Mouse (Mus musculus): ENCODE data around the gene Trub1. TPM values are rescaled to one million over a fixed set of nuclear protein-coding genes. Genes with fewer than 3 reads are reported as not detected.
A peak's percentile ranks its signal among the peaks of the same experiment; 100 is the strongest.

Gene Trub1
- polyA plus RNA-seq, 1 experiment = 1.8 TPM

- no peak overlapping the region for H3K27ac ChIP-seq (ENCODE audit: control insufficient read depth, insufficient read depth, low read depth, low read length)
Measured at GRCm38 (mm10) chr19:57479886-57480655, 27.4 kb downstream of the Trub1 start.

GRCm38 (mm10) chr19:57481743-57482259 is 29.1 kb downstream of the Trub1 start:
- H3K27ac ChIP-seq (ENCODE audit: control insufficient read depth, insufficient read depth, low read depth, low read length) = no peak overlapping the region
- TF ChIP-seq CTCF (IDR thresholded peaks at IDR 0.05; ENCODE audit: control insufficient read depth, insufficient read depth, insufficient replicate concordance, low read depth, low read length) = no peak
- no peak for TF ChIP-seq POLR2A (IDR thresholded peaks at IDR 0.05; ENCODE audit: control insufficient read depth, low read depth, low read length)
- no peaks in the 10 kb centered on the region for H3K4me1 ChIP-seq (ENCODE audit: control insufficient read depth, insufficient read depth, low read length)
- H3K4me3 ChIP-seq (ENCODE audit: control insufficient read depth, low read depth, low read length) = no peak overlapping the region
- H3K36me3 ChIP-seq (ENCODE audit: control insufficient read depth, insufficient read depth, low read length) = no peaks in the 10 kb centered on the region
- no peaks in the 10 kb centered on the region for H3K27me3 ChIP-seq (ENCODE audit: control insufficient read depth, insufficient read depth, low read length)

More at GRCm38 (mm10) chr19:57479886-57480655, 27.4 kb downstream of the Trub1 start:
- no peak overlapping the region for H3K4me3 ChIP-seq (ENCODE audit: control insufficient read depth, low read depth, low read length)
- H3K27me3 ChIP-seq (ENCODE audit: control insufficient read depth, insufficient read depth, low read length) = no peaks in the 10 kb centered on the region
- no peaks in the 10 kb centered on the region for H3K36me3 ChIP-seq (ENCODE audit: control insufficient read depth, insufficient read depth, low read length)
- TF ChIP-seq POLR2A (IDR thresholded peaks at IDR 0.05; ENCODE audit: control insufficient read depth, low read depth, low read length) = no peak
- no peak for TF ChIP-seq CTCF (IDR thresholded peaks at IDR 0.05; ENCODE audit: control insufficient read depth, insufficient read depth, insufficient replicate concordance, low read depth, low read length)
- no peaks in the 10 kb centered on the region for H3K4me1 ChIP-seq (ENCODE audit: control insufficient read depth, insufficient read depth, low read length)

GRCm38 (mm10) chr19:57482815-57483214 is 30.1 kb downstream of the Trub1 start:
- H3K4me3 ChIP-seq (ENCODE audit: control insufficient read depth, low read depth, low read length) = no peak overlapping the region
- H3K36me3 ChIP-seq (ENCODE audit: control insufficient read depth, insufficient read depth, low read length) = no peaks in the 10 kb centered on the region
- TF ChIP-seq POLR2A (IDR thresholded peaks at IDR 0.05; ENCODE audit: control insufficient read depth, low read depth, low read length) = no peak
- TF ChIP-seq CTCF (IDR thresholded peaks at IDR 0.05; ENCODE audit: control insufficient read depth, insufficient read depth, insufficient replicate concordance, low read depth, low read length) = peak; percentile 77; the same call in 1 of the 2 replicates
- no peaks in the 10 kb centered on the region for H3K4me1 ChIP-seq (ENCODE audit: control insufficient read depth, insufficient read depth, low read length)
- H3K27me3 ChIP-seq (ENCODE audit: control insufficient read depth, insufficient read depth, low read length) = no peaks in the 10 kb centered on the region
- H3K27ac ChIP-seq (ENCODE audit: control insufficient read depth, insufficient read depth, low read depth, low read length) = no peak overlapping the region

GRCm38 (mm10) chr19:57487051-57487658 is 34.4 kb downstream of the Trub1 start:
- no peak overlapping the region for H3K4me3 ChIP-seq (ENCODE audit: control insufficient read depth, low read depth, low read length)
- no peaks in the 10 kb centered on the region for H3K4me1 ChIP-seq (ENCODE audit: control insufficient read depth, insufficient read depth, low read length)
- H3K36me3 ChIP-seq (ENCODE audit: control insufficient read depth, insufficient read depth, low read length) = no peaks in the 10 kb centered on the region
- H3K27ac ChIP-seq (ENCODE audit: control insufficient read depth, insufficient read depth, low read depth, low read length) = no peak overlapping the region
- TF ChIP-seq POLR2A (IDR thresholded peaks at IDR 0.05; ENCODE audit: control insufficient read depth, low read depth, low read length) (no peak), CTCF (IDR thresholded peaks at IDR 0.05; ENCODE audit: control insufficient read depth, insufficient read depth, insufficient replicate concordance, low read depth, low read length) (no peak)
- no peaks in the 10 kb centered on the region for H3K27me3 ChIP-seq (ENCODE audit: control insufficient read depth, insufficient read depth, low read length)

GRCm38 (mm10) chr19:57489527-57489926 is 36.8 kb downstream of the Trub1 start:
- Histone ChIP-seq H3K4me3 (ENCODE audit: control insufficient read depth, low read depth, low read length) (no peak overlapping the region), H3K27ac (ENCODE audit: control insufficient read depth, insufficient read depth, low read depth, low read length) (no peak overlapping the region), H3K36me3 (ENCODE audit: control insufficient read depth, insufficient read depth, low read length) (no peaks in the 10 kb centered on the region), H3K27me3 (ENCODE audit: control insufficient read depth, insufficient read depth, low read length) (no peaks in the 10 kb centered on the region), H3K4me1 (ENCODE audit: control insufficient read depth, insufficient read depth, low read length) (no peaks in the 10 kb centered on the region)
- no peak for TF ChIP-seq POLR2A (IDR thresholded peaks at IDR 0.05; ENCODE audit: control insufficient read depth, low read depth, low read length)
- no peak for TF ChIP-seq CTCF (IDR thresholded peaks at IDR 0.05; ENCODE audit: control insufficient read depth, insufficient read depth, insufficient replicate concordance, low read depth, low read length)

GRCm38 (mm10) chr19:57491030-57491429 is 38.3 kb downstream of the Trub1 start:
- H3K27me3 ChIP-seq (ENCODE audit: control insufficient read depth, insufficient read depth, low read length) = no peaks in the 10 kb centered on the region

GRCm38 (mm10) chr19:57494020-57494419 is 41.3 kb downstream of the Trub1 start:
- TF ChIP-seq CTCF (IDR thresholded peaks at IDR 0.05; ENCODE audit: control insufficient read depth, insufficient read depth, insufficient replicate concordance, low read depth, low read length) (no peak), POLR2A (IDR thresholded peaks at IDR 0.05; ENCODE audit: control insufficient read depth, low read depth, low read length) (no peak)
- H3K4me1 ChIP-seq (ENCODE audit: control insufficient read depth, insufficient read depth, low read length) = peaks cover 5% of the 10 kb centered on the region

More at GRCm38 (mm10) chr19:57491030-57491429, 38.3 kb downstream of the Trub1 start:
- no peak overlapping the region for H3K4me3 ChIP-seq (ENCODE audit: control insufficient read depth, low read depth, low read length)
- no peaks in the 10 kb centered on the region for H3K36me3 ChIP-seq (ENCODE audit: control insufficient read depth, insufficient read depth, low read length)
- no peak overlapping the region for H3K27ac ChIP-seq (ENCODE audit: control insufficient read depth, insufficient read depth, low read depth, low read length)
- TF ChIP-seq CTCF (IDR thresholded peaks at IDR 0.05; ENCODE audit: control insufficient read depth, insufficient read depth, insufficient replicate concordance, low read depth, low read length) (no peak), POLR2A (IDR thresholded peaks at IDR 0.05; ENCODE audit: control insufficient read depth, low read depth, low read length) (no peak)
- H3K4me1 ChIP-seq (ENCODE audit: control insufficient read depth, insufficient read depth, low read length) = no peaks in the 10 kb centered on the region

More at GRCm38 (mm10) chr19:57494020-57494419, 41.3 kb downstream of the Trub1 start:
- Histone ChIP-seq H3K4me3 (ENCODE audit: control insufficient read depth, low read depth, low read length) (no peak overlapping the region), H3K36me3 (ENCODE audit: control insufficient read depth, insufficient read depth, low read length) (no peaks in the 10 kb centered on the region), H3K27me3 (ENCODE audit: control insufficient read depth, insufficient read depth, low read length) (no peaks in the 10 kb centered on the region; the same call in 1 of the 2 replicates), H3K27ac (ENCODE audit: control insufficient read depth, insufficient read depth, low read depth, low read length) (no peak overlapping the region)

Data from testis, adult 2 months (tissue).